ENCODE assay signal across 19 mouse cellular contexts in the genomic region with DNA sequence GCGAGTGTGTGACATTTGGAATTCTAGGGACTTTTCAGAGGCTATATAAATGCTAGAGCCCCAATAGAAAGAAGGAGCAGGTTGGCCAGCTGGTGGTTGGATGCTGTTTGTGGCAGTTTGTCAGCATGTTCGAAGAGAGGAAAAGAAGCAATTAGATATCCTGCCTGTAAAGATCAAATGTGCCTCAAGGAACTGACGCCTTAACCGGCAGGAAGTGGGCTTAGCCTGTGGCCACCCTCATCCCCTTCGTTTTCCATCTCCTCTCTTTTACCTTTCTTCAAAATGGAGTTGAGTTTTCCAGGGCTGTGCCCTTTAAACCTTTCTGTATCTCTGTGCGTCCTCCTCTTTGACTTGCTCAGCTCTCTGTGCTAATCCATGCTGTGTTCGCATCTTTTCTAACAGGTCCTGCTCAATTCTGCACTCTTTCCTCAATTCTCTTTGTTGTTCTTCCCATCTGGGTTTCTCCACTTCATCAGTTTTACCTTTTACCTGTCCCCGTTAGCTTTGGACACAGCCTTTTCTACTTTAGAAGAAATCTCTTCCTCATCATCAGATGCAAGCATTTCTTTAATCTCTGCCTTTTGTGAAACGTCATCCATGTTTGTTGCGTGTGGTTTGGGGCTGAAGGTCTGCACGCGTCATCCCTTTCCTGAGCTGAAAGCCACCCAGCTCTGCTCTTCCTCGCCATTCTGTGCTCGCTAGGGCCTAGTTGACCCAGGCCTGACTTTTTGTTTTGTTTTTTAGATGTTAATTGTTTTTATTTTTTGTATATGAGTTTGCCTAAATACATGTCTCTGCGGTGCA. TPM values are rescaled to one million over a fixed set of nuclear protein-coding genes. Genes with fewer than 3 reads are reported as not detected.
A peak's percentile ranks its signal among the peaks of the same experiment; 100 is the strongest.
DNase-seq lines count a peak whose midpoint lies in the region; ATAC-seq and TF ChIP-seq lines count a peak whose summit lies in the region.
"Had no signal": no experiment of that assay in that cellular context is flagged by ENCODE, and none has a peak within 500 bp of the region (broad histone marks: within the 10 kb centered on the region; RNA-seq: fewer than 3 reads in every experiment).

No protein-coding gene starts in this region.

- peaks cover 17% of the 10 kb centered on the region for H3K36me3 ChIP-seq in liver, embryonic 13.5 days
- H3K36me3 ChIP-seq in liver, embryonic 12.5 days = peaks cover 43% of the 10 kb centered on the region
- peaks cover 10% of the 10 kb centered on the region for H3K36me3 ChIP-seq in thymus, adult 2 months (ENCODE audit: control insufficient read depth, insufficient read depth, low read length)

- H3K4me3 ChIP-seq in liver, embryonic 13.5 days (replicated peaks) = no peak overlapping the region
- H3K4me3 ChIP-seq in liver, embryonic 12.5 days = no peak overlapping the region
- H3K4me3 ChIP-seq in thymus, adult 2 months (ENCODE audit: control insufficient read depth, insufficient read depth, low read length) = no peak overlapping the region
- H3K4me3 ChIP-seq: embryonic facial prominence, embryonic 15.5 days; hindbrain, embryonic 12.5 days; midbrain, embryonic 15.5 days; neural tube, embryonic 13.5 days had no signal

- TF ChIP-seq POLR2A in thymus, adult 2 months (IDR thresholded peaks at IDR 0.05; ENCODE audit: control insufficient read depth, extremely low read depth, insufficient read depth, low read length, poor library complexity) = no peak

- no peaks in the 10 kb centered on the region for H3K9me3 ChIP-seq in liver, embryonic 13.5 days (replicated peaks)
- H3K9me3 ChIP-seq in liver, embryonic 12.5 days (replicated peaks) = no peaks in the 10 kb centered on the region
- H3K9me3 ChIP-seq: embryonic facial prominence, embryonic 15.5 days; hindbrain, embryonic 12.5 days; midbrain, embryonic 15.5 days; neural tube, embryonic 13.5 days had no signal

- no peak for TF ChIP-seq CTCF in thymus, adult 2 months (IDR thresholded peaks at IDR 0.05; ENCODE audit: borderline replicate concordance, control insufficient read depth, extremely low read depth, insufficient read depth, low read length, poor library complexity)

- H3K27me3 ChIP-seq in liver, embryonic 13.5 days = no peaks in the 10 kb centered on the region
- no peaks in the 10 kb centered on the region for H3K27me3 ChIP-seq in liver, embryonic 12.5 days (replicated peaks)
- H3K27me3 ChIP-seq in thymus, adult 2 months (ENCODE audit: control insufficient read depth, insufficient read depth, low read length) = no peaks in the 10 kb centered on the region
- H3K27me3 ChIP-seq: embryonic facial prominence, embryonic 15.5 days; hindbrain, embryonic 12.5 days; midbrain, embryonic 15.5 days; neural tube, embryonic 13.5 days; Patski had no signal

- peaks cover 45% of the 10 kb centered on the region for H3K4me1 ChIP-seq in liver, embryonic 13.5 days (replicated peaks)
- peaks cover 36% of the 10 kb centered on the region for H3K4me1 ChIP-seq in liver, embryonic 12.5 days
- peaks cover 62% of the 10 kb centered on the region for H3K4me1 ChIP-seq in thymus, adult 2 months (replicated peaks; ENCODE audit: control insufficient read depth, insufficient read depth, low read length)

- no peak overlapping the region for H3K9ac ChIP-seq in liver, embryonic 13.5 days
- no peak overlapping the region for H3K9ac ChIP-seq in liver, embryonic 12.5 days
- H3K9ac ChIP-seq: embryonic facial prominence, embryonic 15.5 days; hindbrain, embryonic 12.5 days; midbrain, embryonic 15.5 days; neural tube, embryonic 13.5 days had no signal

- DNase-seq in liver, embryonic 13.5 days = no peak
- DNase-seq in CD8-positive naive resting alpha-beta T cell, adult 2 months (ENCODE audit: low read depth in 2 of 2, low spot score in 2 of 2) = peak; percentile 27 to 49
- peak; percentile 52 for DNase-seq in thymus, adult 2 months
- peak; percentile 40 for DNase-seq in thymus, postnatal 4 days
- no peak for DNase-seq in ovary, postnatal 14 days (ENCODE audit: low spot score)
- DNase-seq in adrenal gland, adult (ENCODE audit: inconsistent age in 2 of 2, low spot score in 1 of 2) = no peak
- DNase-seq: adrenal gland, postnatal 10 days; cerebellum, adult 8-10 months; kidney, adult 18-20 months; kidney, postnatal 4 days; lung, adult 18-20 months had no signal

- 0 out of 2 replicates have a peak overlapping the region, but pooled peaks have one; percentile 1 for H3K27ac ChIP-seq in liver, embryonic 13.5 days
- H3K27ac ChIP-seq in liver, embryonic 12.5 days = no peak overlapping the region; the same call in 1 of the 2 replicates
- H3K27ac ChIP-seq in thymus, adult 2 months (ENCODE audit: control insufficient read depth, insufficient read depth, low read length) = peak overlapping the region; percentile 63
- H3K27ac ChIP-seq: embryonic facial prominence, embryonic 15.5 days; hindbrain, embryonic 12.5 days; midbrain, embryonic 15.5 days; neural tube, embryonic 13.5 days had no signal

- no peak for ATAC-seq in liver, embryonic 13.5 days (ENCODE audit: low read depth)
- no peak for ATAC-seq in liver, embryonic 12.5 days
- ATAC-seq: forebrain, embryonic 14.5 days; midbrain, embryonic 15.5 days; Patski had no signal

- no peak overlapping the region for H3K4me2 ChIP-seq in liver, embryonic 13.5 days
- no peak overlapping the region for H3K4me2 ChIP-seq in liver, embryonic 12.5 days
- H3K4me2 ChIP-seq: embryonic facial prominence, embryonic 15.5 days; heart, embryonic 11.5 days; hindbrain, embryonic 12.5 days; midbrain, embryonic 15.5 days; neural tube, embryonic 13.5 days had no signal

- WGBS in liver, embryonic 13.5 days (ENCODE audit: insufficient replicate concordance) = 75% methylated on average over 15 of the region's 15 CpGs
- WGBS in liver, embryonic 12.5 days (ENCODE audit: insufficient replicate concordance) = 77% methylated on average over 15 of the region's 15 CpGs
- 20% methylated on average over 15 of the region's 15 CpGs for WGBS in thymus, adult 2 months

RNA-seq across cellular contexts. Expression of a gene that starts 20.2 kb away (rescaled TPM):
- polyA plus RNA-seq in liver, embryonic 13.5 days (2015; fragmentation: Nextera tagmentation; extraction: Ambion mirVana) = 21.4 and 21.5 TPM in 2 replicates
- 22.2 and 24.4 TPM in 2 replicates for polyA plus RNA-seq in liver, embryonic 12.5 days (2016; fragmentation: Nextera tagmentation; extraction: Ambion mirVana)
- 39.8 and 47.7 TPM in 2 replicates for polyA plus RNA-seq in thymus, adult 2 months (2012; rRNA removed)

RNA-seq across cellular contexts. Expression of a gene that starts 20.3 kb away (rescaled TPM):
- polyA plus RNA-seq in liver, embryonic 13.5 days (2015; fragmentation: Nextera tagmentation; extraction: Ambion mirVana) = 24.2 and 27.6 TPM in 2 replicates
- polyA plus RNA-seq in liver, embryonic 12.5 days (2016; fragmentation: Nextera tagmentation; extraction: Ambion mirVana) = 32.6 and 33.3 TPM in 2 replicates
- polyA plus RNA-seq in thymus, adult 2 months (2012; rRNA removed) = 38.0 and 40.9 TPM in 2 replicates

RNA-seq across cellular contexts. Expression of a gene that starts 31.5 kb away (rescaled TPM):
- polyA plus RNA-seq in liver, embryonic 13.5 days (2015; fragmentation: Nextera tagmentation; extraction: Ambion mirVana) = 14.4 and 18.0 TPM in 2 replicates
- 15.0 and 17.7 TPM in 2 replicates for polyA plus RNA-seq in liver, embryonic 12.5 days (2016; fragmentation: Nextera tagmentation; extraction: Ambion mirVana)
- polyA plus RNA-seq in thymus, adult 2 months (2012; rRNA removed) = 60.1 and 64.6 TPM in 2 replicates

RNA-seq across cellular contexts. Expression of a gene that starts 35.3 kb away (rescaled TPM):
- 23.8 and 27.3 TPM in 2 replicates for polyA plus RNA-seq in liver, embryonic 13.5 days (2015; fragmentation: Nextera tagmentation; extraction: Ambion mirVana)
- 28.8 and 32.1 TPM in 2 replicates for polyA plus RNA-seq in liver, embryonic 12.5 days (2016; fragmentation: Nextera tagmentation; extraction: Ambion mirVana)
- polyA plus RNA-seq in thymus, adult 2 months (2012; rRNA removed) = 17.8 and 18.8 TPM in 2 replicates

RNA-seq across cellular contexts. Expression of a gene that starts 36.5 kb away (rescaled TPM):
- 0.12 and 0.25 TPM in 2 replicates for polyA plus RNA-seq in liver, embryonic 13.5 days (2015; fragmentation: Nextera tagmentation; extraction: Ambion mirVana)
- 0.30 and 0.44 TPM in 2 replicates for polyA plus RNA-seq in liver, embryonic 12.5 days (2016; fragmentation: Nextera tagmentation; extraction: Ambion mirVana)
- polyA plus RNA-seq in thymus, adult 2 months (2012; rRNA removed) = 56.5 and 60.9 TPM in 2 replicates

Comparison
In these comparisons a context has a peak if more than half of its experiments do, and no peak if none do; other contexts are left out.
1. DNase-seq: peak in CD8-positive naive resting alpha-beta T cell, adult 2 months (2 of 2), thymus, adult 2 months (single experiment) and thymus, postnatal 4 days (single experiment); none in liver, embryonic 13.5 days (single experiment), ovary, postnatal 14 days (single experiment) and adrenal gland, adult (0 of 2).